Mouse (Mus musculus) cortical plate, adult 2 months (tissue): ENCODE results near the gene Gm5767.

ENCODE experiments used
- CTCF ChIP-seq: fragments of 200-500 bp; IDR thresholded peaks from 2 replicates; pipeline ENCODE4 v1.5.1; 2011; ENCODE audit warnings: mild to moderate bottlenecking, control low read depth, low read length; ENCODE audit not compliant: insufficient read depth; ENCODE audit errors: extremely low read depth
- POLR2A ChIP-seq: fragments of 200-500 bp; IDR thresholded peaks from 2 replicates; pipeline ENCODE4 v1.6.1; 2011; ENCODE audit warnings: mild to moderate bottlenecking, low read length, control low read depth; ENCODE audit not compliant: insufficient read depth; ENCODE audit errors: extremely low read depth

- TF ChIP-seq POLR2A = no peak
- TF ChIP-seq CTCF = no peak
Measured at GRCm38 (mm10) chr16:8728111-8728748, 47.7 kb downstream of the Gm5767 start.
